Mouse (Mus musculus): ENCODE results near the gene Cass4.

Cass4 gene

GRCm38 (mm10) chr2:172440640-172441005 is 47.0 kb downstream of the Cass4 start:
- DNase-seq (ENCODE audit: low read depth): peak; percentile 9

GRCm38 (mm10) chr2:172441176-172441575 is 47.6 kb downstream of the Cass4 start:
- DNase-seq (ENCODE audit: low read depth): peak; percentile 66

- DNase-seq (ENCODE audit: low read depth): no peak
Observed at GRCm38 (mm10) chr2:172445617-172446016, 52.0 kb downstream of the Cass4 start.

- DNase-seq (ENCODE audit: low read depth): no peak
Observed at GRCm38 (mm10) chr2:172447317-172447716, 53.7 kb downstream of the Cass4 start.

GRCm38 (mm10) chr2:172448329-172448728 is 54.7 kb downstream of the Cass4 start:
- no peak for DNase-seq (ENCODE audit: low read depth)

GRCm38 (mm10) chr2:172450640-172451039 is 57.0 kb downstream of the Cass4 start:
- no peak for DNase-seq (ENCODE audit: low read depth)

- no peak for DNase-seq (ENCODE audit: low read depth)
Observed at GRCm38 (mm10) chr2:172452031-172452430, 58.4 kb downstream of the Cass4 start.

- DNase-seq (ENCODE audit: low read depth): no peak
Observed at GRCm38 (mm10) chr2:172452458-172452857, 58.9 kb downstream of the Cass4 start.

- DNase-seq (ENCODE audit: low read depth): no peak
Observed at GRCm38 (mm10) chr2:172458496-172458895, 64.9 kb downstream of the Cass4 start, which contains the start of gene Gcnt7. Gene Gcnt7, minus strand, starts transcription at chr2:172458596.

GRCm38 (mm10) chr2:172460647-172461046 is 67.1 kb downstream of the Cass4 start:
- DNase-seq (ENCODE audit: low read depth): no peak

GRCm38 (mm10) chr2:172462813-172463212 is 69.2 kb downstream of the Cass4 start:
- DNase-seq (ENCODE audit: low read depth): no peak

GRCm38 (mm10) chr2:172466427-172467132 is 73.0 kb downstream of the Cass4 start:
- DNase-seq (ENCODE audit: low read depth): no peak

- no peak for DNase-seq (ENCODE audit: low read depth)
Observed at GRCm38 (mm10) chr2:172467206-172467605, 73.6 kb downstream of the Cass4 start.

GRCm38 (mm10) chr2:172468346-172468819 is 74.8 kb downstream of the Cass4 start:
- DNase-seq (ENCODE audit: low read depth): no peak

- no peak for DNase-seq (ENCODE audit: low read depth)
Observed at GRCm38 (mm10) chr2:172472318-172472717, 78.7 kb downstream of the Cass4 start, which contains the start of gene Fam209. Gene Fam209, plus strand, starts transcription at chr2:172472520.

- no peak for DNase-seq (ENCODE audit: low read depth)
Observed at GRCm38 (mm10) chr2:172473591-172473990, 80.0 kb downstream of the Cass4 start.

- DNase-seq (ENCODE audit: low read depth): peak; percentile 24
Observed at GRCm38 (mm10) chr2:172474970-172475369, 81.4 kb downstream of the Cass4 start.

GRCm38 (mm10) chr2:172476707-172477260 is 83.2 kb downstream of the Cass4 start:
- no peak for DNase-seq (ENCODE audit: low read depth)

- no peak for DNase-seq (ENCODE audit: low read depth)
Observed at GRCm38 (mm10) chr2:172477350-172477749, 83.8 kb downstream of the Cass4 start.

- DNase-seq (ENCODE audit: low read depth): peak; percentile 30
Observed at GRCm38 (mm10) chr2:172477860-172478259, 84.3 kb downstream of the Cass4 start.

- DNase-seq (ENCODE audit: low read depth): no peak
Observed at GRCm38 (mm10) chr2:172480296-172480695, 86.7 kb downstream of the Cass4 start.

- DNase-seq (ENCODE audit: low read depth): no peak
Observed at GRCm38 (mm10) chr2:172481654-172482385, 88.2 kb downstream of the Cass4 start.
